Mouse (Mus musculus): ENCODE measurements at regions not wholly inside any gene's neighbourhood (a gene's known extent, or its start where the extent isn't known, plus 50 kb on each side); places are given as distances from the start of the nearest gene placed in this dataset.

GRCm38 (mm10) chr13:103452837-103453236 lies 118.5 kb upstream of the Mast4 start:
- Histone ChIP-seq H3K36me3 (ENCODE audit: insufficient read depth, low read length) (no peaks in the 10 kb centered on the region), H3K9me3 (ENCODE audit: low read length) (no peaks in the 10 kb centered on the region), H3K4me1 (replicated peaks; ENCODE audit: low read depth, low read length) (no peaks in the 10 kb centered on the region), H3K27me3 (ENCODE audit: insufficient read depth, low read length) (no peaks in the 10 kb centered on the region), H3K4me3 (replicated peaks; ENCODE audit: low read length) (no peak overlapping the region)
- no peak for TF ChIP-seq CTCF (conservative IDR thresholded peaks at IDR 0.05; ENCODE audit: low read length)
- no peak for TF ChIP-seq POU5F1 (IDR thresholded peaks at IDR 0.05; ENCODE audit: borderline replicate concordance, low read length)
- no peak for TF ChIP-seq NANOG (IDR thresholded peaks at IDR 0.05; ENCODE audit: borderline replicate concordance, low read length)

- no peak for TF ChIP-seq POU5F1 (IDR thresholded peaks at IDR 0.05; ENCODE audit: borderline replicate concordance, low read length)
- TF ChIP-seq CTCF (conservative IDR thresholded peaks at IDR 0.05; ENCODE audit: low read length), result no peak
- no peak for TF ChIP-seq NANOG (IDR thresholded peaks at IDR 0.05; ENCODE audit: borderline replicate concordance, low read length)
- no peaks in the 10 kb centered on the region for H3K4me1 ChIP-seq (replicated peaks; ENCODE audit: low read depth, low read length)
- H3K36me3 ChIP-seq (ENCODE audit: insufficient read depth, low read length), result no peaks in the 10 kb centered on the region
- H3K27me3 ChIP-seq (ENCODE audit: insufficient read depth, low read length), result no peaks in the 10 kb centered on the region; the same call in 1 of the 2 replicates
- peaks cover 5% of the 10 kb centered on the region; the same call in 1 of the 2 replicates for H3K9me3 ChIP-seq (ENCODE audit: low read length)
- no peak overlapping the region for H3K4me3 ChIP-seq (replicated peaks; ENCODE audit: low read length)
Measured at GRCm38 (mm10) chr13:103430589-103430988, 96.3 kb upstream of the Mast4 start.

- H3K9me3 ChIP-seq (ENCODE audit: low read length), result no peaks in the 10 kb centered on the region
- no peaks in the 10 kb centered on the region for H3K4me1 ChIP-seq (replicated peaks; ENCODE audit: low read depth, low read length)
- TF ChIP-seq POU5F1 (IDR thresholded peaks at IDR 0.05; ENCODE audit: borderline replicate concordance, low read length), result no peak
- no peak for TF ChIP-seq CTCF (conservative IDR thresholded peaks at IDR 0.05; ENCODE audit: low read length)
- no peak for TF ChIP-seq NANOG (IDR thresholded peaks at IDR 0.05; ENCODE audit: borderline replicate concordance, low read length)
- no peaks in the 10 kb centered on the region for H3K36me3 ChIP-seq (ENCODE audit: insufficient read depth, low read length)
- no peaks in the 10 kb centered on the region; the same call in 1 of the 2 replicates for H3K27me3 ChIP-seq (ENCODE audit: insufficient read depth, low read length)
- no peak overlapping the region for H3K4me3 ChIP-seq (replicated peaks; ENCODE audit: low read length)
Measured at GRCm38 (mm10) chr13:103424011-103424410, 89.7 kb upstream of the Mast4 start.

GRCm38 (mm10) chr13:103423417-103423816 lies 89.1 kb upstream of the Mast4 start:
- H3K4me3 ChIP-seq (replicated peaks; ENCODE audit: low read length), result no peak overlapping the region
- no peak for TF ChIP-seq POU5F1 (IDR thresholded peaks at IDR 0.05; ENCODE audit: borderline replicate concordance, low read length)
- TF ChIP-seq CTCF (conservative IDR thresholded peaks at IDR 0.05; ENCODE audit: low read length), result no peak
- TF ChIP-seq NANOG (IDR thresholded peaks at IDR 0.05; ENCODE audit: borderline replicate concordance, low read length), result no peak

GRCm38 (mm10) chr13:103422997-103423396 lies 88.7 kb upstream of the Mast4 start:
- H3K9me3 ChIP-seq (ENCODE audit: low read length), result no peaks in the 10 kb centered on the region
- no peaks in the 10 kb centered on the region for H3K36me3 ChIP-seq (ENCODE audit: insufficient read depth, low read length)
- TF ChIP-seq POU5F1 (IDR thresholded peaks at IDR 0.05; ENCODE audit: borderline replicate concordance, low read length) (no peak), NANOG (IDR thresholded peaks at IDR 0.05; ENCODE audit: borderline replicate concordance, low read length) (no peak), CTCF (conservative IDR thresholded peaks at IDR 0.05; ENCODE audit: low read length) (no peak)
- H3K4me1 ChIP-seq (replicated peaks; ENCODE audit: low read depth, low read length), result no peaks in the 10 kb centered on the region
- no peaks in the 10 kb centered on the region; the same call in 1 of the 2 replicates for H3K27me3 ChIP-seq (ENCODE audit: insufficient read depth, low read length)
- no peak overlapping the region for H3K4me3 ChIP-seq (replicated peaks; ENCODE audit: low read length)

More at GRCm38 (mm10) chr13:103423417-103423816, 89.1 kb upstream of the Mast4 start:
- Histone ChIP-seq H3K27me3 (ENCODE audit: insufficient read depth, low read length) (no peaks in the 10 kb centered on the region; the same call in 1 of the 2 replicates), H3K9me3 (ENCODE audit: low read length) (no peaks in the 10 kb centered on the region), H3K4me1 (replicated peaks; ENCODE audit: low read depth, low read length) (no peaks in the 10 kb centered on the region), H3K36me3 (ENCODE audit: insufficient read depth, low read length) (no peaks in the 10 kb centered on the region)

- Histone ChIP-seq H3K4me3 (replicated peaks; ENCODE audit: low read length) (no peak overlapping the region), H3K27me3 (ENCODE audit: insufficient read depth, low read length) (no peaks in the 10 kb centered on the region; the same call in 1 of the 2 replicates), H3K36me3 (ENCODE audit: insufficient read depth, low read length) (no peaks in the 10 kb centered on the region), H3K9me3 (ENCODE audit: low read length) (no peaks in the 10 kb centered on the region), H3K4me1 (replicated peaks; ENCODE audit: low read depth, low read length) (no peaks in the 10 kb centered on the region)
- TF ChIP-seq POU5F1 (IDR thresholded peaks at IDR 0.05; ENCODE audit: borderline replicate concordance, low read length) (no peak), NANOG (IDR thresholded peaks at IDR 0.05; ENCODE audit: borderline replicate concordance, low read length) (no peak), CTCF (conservative IDR thresholded peaks at IDR 0.05; ENCODE audit: low read length) (no peak)
Measured at GRCm38 (mm10) chr13:103419146-103419545, 84.8 kb upstream of the Mast4 start.

GRCm38 (mm10) chr13:103417256-103417655 lies 83.0 kb upstream of the Mast4 start:
- no peaks in the 10 kb centered on the region; the same call in 1 of the 2 replicates for H3K27me3 ChIP-seq (ENCODE audit: insufficient read depth, low read length)
- no peaks in the 10 kb centered on the region for H3K4me1 ChIP-seq (replicated peaks; ENCODE audit: low read depth, low read length)
- H3K9me3 ChIP-seq (ENCODE audit: low read length), result no peaks in the 10 kb centered on the region

GRCm38 (mm10) chr13:103415335-103415734 lies 81.0 kb upstream of the Mast4 start:
- H3K4me3 ChIP-seq (replicated peaks; ENCODE audit: low read length), result no peak overlapping the region
- no peaks in the 10 kb centered on the region for H3K4me1 ChIP-seq (replicated peaks; ENCODE audit: low read depth, low read length)
- no peaks in the 10 kb centered on the region for H3K36me3 ChIP-seq (ENCODE audit: insufficient read depth, low read length)
- H3K9me3 ChIP-seq (ENCODE audit: low read length), result no peaks in the 10 kb centered on the region
- no peak for TF ChIP-seq CTCF (conservative IDR thresholded peaks at IDR 0.05; ENCODE audit: low read length)
- TF ChIP-seq NANOG (IDR thresholded peaks at IDR 0.05; ENCODE audit: borderline replicate concordance, low read length), result no peak
- TF ChIP-seq POU5F1 (IDR thresholded peaks at IDR 0.05; ENCODE audit: borderline replicate concordance, low read length), result no peak
- no peaks in the 10 kb centered on the region for H3K27me3 ChIP-seq (ENCODE audit: insufficient read depth, low read length)

More at GRCm38 (mm10) chr13:103417256-103417655, 83.0 kb upstream of the Mast4 start:
- TF ChIP-seq POU5F1 (IDR thresholded peaks at IDR 0.05; ENCODE audit: borderline replicate concordance, low read length) (no peak), NANOG (IDR thresholded peaks at IDR 0.05; ENCODE audit: borderline replicate concordance, low read length) (no peak), CTCF (conservative IDR thresholded peaks at IDR 0.05; ENCODE audit: low read length) (no peak)
- H3K36me3 ChIP-seq (ENCODE audit: insufficient read depth, low read length), result no peaks in the 10 kb centered on the region
- no peak overlapping the region for H3K4me3 ChIP-seq (replicated peaks; ENCODE audit: low read length)

- no peak for TF ChIP-seq POU5F1 (IDR thresholded peaks at IDR 0.05; ENCODE audit: borderline replicate concordance, low read length)
- TF ChIP-seq NANOG (IDR thresholded peaks at IDR 0.05; ENCODE audit: borderline replicate concordance, low read length), result no peak
- TF ChIP-seq CTCF (conservative IDR thresholded peaks at IDR 0.05; ENCODE audit: low read length), result no peak
- H3K4me3 ChIP-seq (replicated peaks; ENCODE audit: low read length), result no peak overlapping the region
- H3K9me3 ChIP-seq (ENCODE audit: low read length), result no peaks in the 10 kb centered on the region
- H3K27me3 ChIP-seq (ENCODE audit: insufficient read depth, low read length), result no peaks in the 10 kb centered on the region
- H3K4me1 ChIP-seq (replicated peaks; ENCODE audit: low read depth, low read length), result no peaks in the 10 kb centered on the region
- H3K36me3 ChIP-seq (ENCODE audit: insufficient read depth, low read length), result no peaks in the 10 kb centered on the region
Measured at GRCm38 (mm10) chr13:103412566-103412965, 78.3 kb upstream of the Mast4 start.
